Comparison of ENCODE assay signal across 16 mouse cellular contexts in the genomic region with DNA sequence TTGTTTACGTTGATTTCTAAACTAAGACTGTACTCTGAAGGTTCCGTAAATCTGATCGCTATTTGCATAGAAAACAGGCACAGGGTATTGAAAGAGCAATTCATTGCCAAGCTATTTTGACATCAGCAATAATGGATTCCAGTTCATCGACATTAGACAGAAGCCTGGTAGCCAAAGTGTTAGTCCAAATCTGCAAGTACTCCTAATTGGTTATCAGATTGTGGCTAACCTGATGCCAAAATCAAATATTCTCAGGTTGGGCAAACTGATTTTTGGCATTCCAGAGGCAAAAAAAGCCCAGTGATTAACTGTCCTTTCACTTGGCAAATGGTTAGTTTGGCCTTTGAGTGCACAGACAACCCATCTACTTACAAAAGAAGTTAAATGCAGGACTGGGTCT.
"Had no signal": no experiment of that assay in that cellular context is flagged by ENCODE, and none has a peak within 500 bp of the region (broad histone marks: within the 10 kb centered on the region; RNA-seq: fewer than 3 reads in every experiment).

No protein-coding gene starts in this region.

- H3K9me3 ChIP-seq: neural tube, embryonic 13.5 days; neural tube, embryonic 15.5 days; stomach, embryonic 15.5 days had no signal

- DNase-seq: retina, postnatal 1 day; right cerebral cortex, adult 18-20 months; right cerebral cortex, postnatal 14 days; right cerebral cortex, postnatal 25 days; right cerebral cortex, postnatal 4 days; spleen, adult 18-20 months; thymus, adult 18-20 months; thymus, adult 2 months; thymus, postnatal 14 days; thymus, postnatal 25 days; thymus, postnatal 36 days; thymus, postnatal 4 days had no signal

- H3K4me3 ChIP-seq: neural tube, embryonic 13.5 days; neural tube, embryonic 15.5 days; stomach, embryonic 15.5 days had no signal

- H3K27me3 ChIP-seq: neural tube, embryonic 13.5 days; neural tube, embryonic 15.5 days; stomach, embryonic 15.5 days had no signal

- H3K4me2 ChIP-seq: neural tube, embryonic 13.5 days; neural tube, embryonic 15.5 days; stomach, embryonic 15.5 days had no signal

- H3K36me3 ChIP-seq: neural tube, embryonic 13.5 days; neural tube, embryonic 15.5 days; stomach, embryonic 15.5 days had no signal

- H3K4me1 ChIP-seq: neural tube, embryonic 13.5 days; stomach, embryonic 15.5 days had no signal

- H3K9ac ChIP-seq: neural tube, embryonic 13.5 days; neural tube, embryonic 15.5 days; stomach, embryonic 15.5 days had no signal

- H3K27ac ChIP-seq: neural tube, embryonic 13.5 days; neural tube, embryonic 15.5 days; stomach, embryonic 15.5 days; stomach, postnatal 0 days had no signal
